Mouse (Mus musculus) stomach, postnatal 0 days (tissue): ENCODE results near the gene Setx.

Experiments used
- CTCF ChIP-seq: IDR thresholded peaks from 2 replicates; pipeline ENCODE4 v1.5.1; 2016; ENCODE audit warnings: antibody characterized with exemption, low read depth, mild to moderate bottlenecking, moderate library complexity
- EP300 ChIP-seq: optimal IDR thresholded peaks from 2 replicates; pipeline ENCODE3; 2016; ENCODE audit warnings: antibody characterized with exemption

DNA sequence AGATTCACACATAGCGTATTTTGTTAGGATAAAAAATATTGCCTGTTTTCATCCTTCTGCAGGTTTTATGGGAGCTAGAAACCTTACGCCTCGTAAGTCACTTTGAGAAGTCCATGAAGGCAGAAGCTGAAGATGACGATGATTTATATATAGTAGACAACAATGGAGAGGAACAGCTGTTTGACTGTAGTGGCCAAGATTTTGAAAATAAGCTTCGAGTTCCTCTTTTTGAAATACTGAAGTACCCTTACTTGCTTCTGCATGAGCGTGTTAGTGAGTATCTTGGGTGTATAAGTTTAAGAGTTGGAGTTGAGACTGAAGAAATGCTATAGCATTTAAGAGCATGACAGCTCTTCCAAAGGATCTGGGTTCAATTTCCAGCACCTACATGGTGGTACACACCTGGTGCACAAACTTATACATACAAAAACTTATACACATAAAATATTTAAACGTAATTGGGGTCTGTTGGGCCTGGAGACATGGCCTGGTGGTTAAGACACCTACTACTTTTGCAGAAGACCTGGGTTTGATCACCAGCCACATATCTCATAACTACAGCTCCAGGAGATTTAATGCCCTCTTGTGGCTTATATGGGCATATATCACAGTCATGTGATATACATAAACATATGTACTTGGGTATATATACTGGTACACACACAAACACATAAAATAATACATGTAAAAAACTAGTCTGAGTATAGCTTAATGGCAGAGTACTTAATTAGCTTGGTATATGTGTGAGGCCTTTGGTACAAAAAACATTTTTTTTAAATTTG is 6.3 kb downstream of the Setx start:
- TF ChIP-seq CTCF (peak; percentile 48), EP300 (no peak)
